Mouse (Mus musculus): Measurements from ENCODE around the gene Hnrnpul1.

Hnrnpul1 gene

GRCm38 (mm10) chr7:25687811-25688401 is 66.7 kb downstream of the Hnrnpul1 start:
- peak; percentile 60 for DNase-seq

GRCm38 (mm10) chr7:25686680-25687531 is 67.7 kb downstream of the Hnrnpul1 start, which contains the start of gene Tgfb1:
Gene Tgfb1, plus strand, starts transcription at chr7:25687002.
- DNase-seq: peak; percentile 68

- DNase-seq: no peak
Measured at GRCm38 (mm10) chr7:25685926-25686470, 68.6 kb downstream of the Hnrnpul1 start.

GRCm38 (mm10) chr7:25684659-25685058 is 69.9 kb downstream of the Hnrnpul1 start:
- no peak for DNase-seq

- no peak for DNase-seq
Measured at GRCm38 (mm10) chr7:25683474-25684180, 70.9 kb downstream of the Hnrnpul1 start.

GRCm38 (mm10) chr7:25681341-25682231 is 73.0 kb downstream of the Hnrnpul1 start:
- peak; percentile 5 for DNase-seq

GRCm38 (mm10) chr7:25680514-25681258 is 73.9 kb downstream of the Hnrnpul1 start, which contains the start of gene B9d2:
Gene B9d2, plus strand, starts transcription at chr7:25680780.
- peak; percentile 97 for DNase-seq

GRCm38 (mm10) chr7:25679971-25680370 is 74.6 kb downstream of the Hnrnpul1 start:
- DNase-seq: peak; percentile 12

- no peak for DNase-seq
Measured at GRCm38 (mm10) chr7:25677013-25677412, 77.5 kb downstream of the Hnrnpul1 start.

GRCm38 (mm10) chr7:25676085-25676781 is 78.3 kb downstream of the Hnrnpul1 start:
- DNase-seq: peak; percentile 89

GRCm38 (mm10) chr7:25675405-25675804 is 79.2 kb downstream of the Hnrnpul1 start:
- no peak for DNase-seq

GRCm38 (mm10) chr7:25674719-25675300 is 79.7 kb downstream of the Hnrnpul1 start, which contains the start of gene Tmem91:
Gene Tmem91, minus strand, starts transcription at chr7:25675166.
- peak; percentile 11 for DNase-seq

GRCm38 (mm10) chr7:25674297-25674696 is 80.3 kb downstream of the Hnrnpul1 start:
- DNase-seq: no peak

- DNase-seq: no peak
Measured at GRCm38 (mm10) chr7:25672442-25672841, 82.1 kb downstream of the Hnrnpul1 start.

GRCm38 (mm10) chr7:25671686-25672085 is 82.9 kb downstream of the Hnrnpul1 start:
- DNase-seq: no peak
